Mouse (Mus musculus) megakaryocyte-erythroid progenitor cell, adult 5-6 weeks (primary cell): ENCODE data around the gene Hypk. TPM values are rescaled to one million over a fixed set of nuclear protein-coding genes. Genes with fewer than 3 reads are reported as not detected.
"Not testable (repeated sequence)": the region's sequence is repeated elsewhere in the genome, so short reads cannot be mapped to it uniquely, and the experiment has no call there.

Source experiments
- ATAC-seq: replicated peaks from 2 replicates; pipeline ENCODE4 v1.8.0; 2016; ENCODE audit warnings: mild to moderate bottlenecking, inconsistent platforms; ENCODE audit not compliant: severe bottlenecking, poor library complexity, low FRiP score, low TSS enrichment
- total RNA-seq, 2 experiments: library from RNA; stranded (forward) in 1 of 2; stranded (reverse) in 1 of 2; fragments of 200-1000, 215-1000 nt in 1 of 2; fragments of >200 nt in 1 of 2; fragmentation: Nextera tagmentation in 1 of 2; gene quantifications; 2 replicates each; pipeline ENCODE4 v1.2.3; 2014 to 2017

The Hypk gene
- total RNA-seq, 2 experiments from 2014 or later, result 154 to 205 TPM

DNA sequence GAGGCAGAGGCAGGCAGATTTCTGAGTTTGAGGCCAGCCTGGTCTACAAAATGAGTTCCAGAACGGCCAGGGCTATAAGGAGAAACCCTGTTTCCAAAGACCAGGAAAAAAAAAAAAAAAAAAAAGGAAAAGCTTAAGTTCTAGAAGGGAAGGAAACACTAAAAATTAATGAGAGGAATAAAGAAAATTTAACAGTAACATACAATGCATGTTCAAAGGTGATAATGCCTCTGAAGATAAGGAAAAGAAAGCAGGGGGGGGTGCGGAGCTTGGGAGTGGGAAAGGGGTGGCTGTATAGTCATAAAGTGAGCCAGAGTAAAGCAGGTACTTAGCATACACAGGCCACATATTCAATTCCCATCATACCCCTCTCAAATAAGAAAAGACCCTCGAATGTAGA is 8.0 kb upstream of the Hypk start:
- ATAC-seq, result no peak

DNA sequence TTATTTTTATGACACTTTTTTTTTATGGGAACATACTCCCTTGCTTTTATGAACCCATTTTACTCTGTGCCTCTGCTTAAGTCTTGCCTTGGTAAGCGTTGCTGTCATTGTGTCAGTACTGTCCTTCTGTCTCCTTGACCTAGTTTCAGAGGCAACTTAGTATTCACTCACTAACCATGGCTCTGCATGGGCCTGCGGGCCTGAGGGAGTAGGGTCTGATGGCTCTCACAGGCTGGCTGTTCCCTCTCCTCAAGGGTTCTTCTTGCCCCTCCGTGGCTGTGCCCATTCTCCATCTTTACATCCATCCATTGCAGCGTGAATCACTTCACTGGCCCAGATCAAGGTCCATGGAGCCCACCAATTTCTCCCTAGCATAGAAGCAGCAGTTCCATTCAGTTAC is 6.6 kb upstream of the Hypk start:
- no peak for ATAC-seq

DNA sequence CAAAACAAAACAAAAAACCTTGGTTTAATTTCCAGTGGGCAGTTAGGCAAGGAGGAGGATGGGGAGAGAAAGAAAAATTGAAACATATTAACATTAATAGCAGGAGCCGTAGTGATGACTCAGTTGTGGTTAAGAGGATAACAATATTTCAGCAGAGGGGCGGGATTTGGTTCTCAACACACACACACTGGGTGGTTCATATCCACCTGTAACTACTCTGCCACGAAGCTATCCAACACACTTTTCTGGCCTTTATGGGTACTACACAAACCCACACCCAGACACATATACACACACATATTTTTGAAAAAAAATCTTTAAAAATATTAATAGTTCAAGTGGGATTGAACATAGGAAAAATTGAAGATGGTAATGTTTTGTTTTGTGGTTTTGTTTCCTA is 6.1 kb upstream of the Hypk start:
- ATAC-seq, result no peak

DNA sequence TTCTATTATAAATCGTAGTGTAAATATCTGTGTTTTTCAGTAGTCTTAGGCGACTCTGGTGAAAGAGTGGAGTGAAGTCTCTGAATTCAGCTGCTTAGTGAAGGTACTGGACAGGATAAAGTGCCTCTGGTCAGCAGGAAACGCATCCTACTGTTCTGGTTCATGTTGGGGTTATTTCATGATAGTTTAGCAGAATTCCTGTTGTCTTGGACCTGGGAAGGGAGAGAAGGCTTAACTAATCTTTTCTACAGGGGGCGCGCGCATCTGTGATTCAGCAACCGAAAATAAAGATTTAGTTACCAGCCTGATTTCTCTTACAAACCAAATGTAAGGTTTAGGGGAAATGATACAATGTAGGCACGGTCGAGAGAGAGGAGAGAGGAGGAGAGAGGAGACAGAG is 5.0 kb upstream of the Hypk start:
- ATAC-seq, result no peak

DNA sequence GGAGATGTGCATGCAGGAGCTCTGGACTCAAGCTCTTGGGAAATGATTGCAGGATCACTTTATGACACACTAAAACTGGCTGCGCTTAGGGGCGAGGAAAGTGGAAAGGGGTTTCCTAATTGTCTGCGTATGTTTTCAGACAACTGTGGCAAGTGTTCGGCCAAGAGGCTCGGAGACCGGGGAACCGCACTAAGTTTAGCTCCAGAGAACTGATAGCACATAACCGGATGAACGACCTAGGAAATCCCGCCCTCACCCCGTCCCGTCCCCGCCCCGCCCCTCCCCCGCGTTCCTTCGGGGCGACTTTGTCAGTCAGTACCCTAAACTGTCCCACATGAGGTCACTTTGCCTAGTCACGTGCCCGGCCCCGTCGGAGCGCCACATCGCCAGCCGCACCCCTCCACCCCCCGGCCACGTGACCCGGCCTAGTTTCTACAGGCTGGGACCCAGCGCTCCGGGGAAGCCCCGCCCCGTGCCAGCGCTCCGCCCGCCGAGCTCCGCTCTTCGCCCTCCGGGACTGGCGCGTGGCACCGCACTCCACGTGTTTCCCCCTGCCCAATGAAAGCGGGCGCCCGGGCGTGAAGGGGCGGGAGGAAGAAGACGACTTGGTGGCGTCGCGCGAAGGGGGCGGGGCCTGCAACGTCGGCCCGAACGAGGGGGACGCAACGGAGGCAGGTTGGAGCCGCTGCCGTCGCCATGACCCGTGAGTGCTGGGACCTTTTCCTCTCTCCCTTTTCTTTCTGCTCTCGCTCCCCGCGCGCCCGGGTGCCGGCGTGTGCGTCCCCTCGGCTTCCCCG is 4.2 kb upstream of the Hypk start, which contains the start of gene Serf2:
Gene Serf2, plus strand, starts transcription at position 457 of the 797 bp plus-strand sequence.
- peak; percentile 95 for ATAC-seq

DNA sequence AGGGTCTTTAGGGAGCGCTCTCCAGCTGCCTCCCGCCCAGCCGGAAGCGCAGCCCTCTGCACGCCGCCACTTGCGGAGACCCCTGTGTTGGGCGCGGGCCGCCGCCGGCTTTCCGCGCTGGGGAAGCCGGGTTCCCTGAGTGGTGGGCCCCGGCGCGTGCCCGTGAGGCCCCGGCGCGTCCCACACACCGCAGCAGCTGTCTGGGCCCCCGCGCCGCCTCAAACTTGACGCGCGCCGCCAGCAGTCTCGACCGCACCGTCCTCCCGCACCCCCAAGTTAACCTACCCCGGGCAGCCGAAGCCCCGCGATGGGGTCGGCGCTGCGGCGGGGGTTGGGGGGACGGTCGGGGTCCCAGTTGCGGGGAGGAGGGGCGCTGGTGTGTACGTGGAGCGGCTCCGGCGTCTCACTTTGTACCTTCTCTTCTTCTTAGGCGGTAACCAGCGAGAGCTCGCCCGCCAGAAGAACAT is 3.5 kb upstream of the Hypk start:
- no peak for ATAC-seq

DNA sequence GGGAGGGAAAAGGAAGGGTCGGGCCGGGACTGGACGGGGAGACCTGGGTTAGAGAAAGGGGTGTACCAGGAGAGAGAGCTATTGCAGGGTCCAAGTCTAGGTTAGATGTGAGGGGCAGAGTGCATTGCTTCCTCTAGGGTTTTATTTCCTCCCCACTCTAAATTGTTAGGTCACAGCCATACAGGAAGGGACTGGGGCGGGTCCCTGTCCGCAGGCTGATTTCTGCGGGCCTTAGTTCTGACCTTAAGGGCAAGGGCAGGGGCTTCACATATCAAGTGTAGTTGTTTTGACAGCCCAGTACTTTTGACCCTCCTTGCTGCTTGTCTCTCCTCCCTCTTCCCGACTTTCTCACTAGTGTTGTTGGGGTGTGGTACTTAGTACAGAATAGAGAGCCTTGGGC is 3.0 kb upstream of the Hypk start:
- ATAC-seq, result no peak

DNA sequence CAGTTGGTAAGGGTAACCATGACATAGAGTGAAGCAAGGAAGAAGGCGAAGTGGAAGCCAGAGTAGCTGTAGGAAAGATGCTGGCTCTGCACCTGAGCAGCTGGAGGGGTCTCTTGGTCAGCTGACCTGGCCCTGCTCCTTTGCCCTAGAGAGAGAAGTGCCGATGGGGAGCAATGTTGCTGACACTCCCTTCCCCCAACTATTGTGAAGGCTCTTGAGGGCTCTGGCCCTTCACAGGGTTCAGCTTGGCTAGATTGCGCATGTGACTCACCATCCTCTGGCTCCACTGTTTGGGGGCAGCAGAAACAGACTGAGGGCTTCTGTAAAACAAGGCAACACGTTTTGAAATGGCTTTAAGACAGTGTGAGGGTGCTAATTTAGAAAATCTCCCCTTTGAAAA is 729 bp upstream of the Hypk start:
- ATAC-seq, result no peak

DNA sequence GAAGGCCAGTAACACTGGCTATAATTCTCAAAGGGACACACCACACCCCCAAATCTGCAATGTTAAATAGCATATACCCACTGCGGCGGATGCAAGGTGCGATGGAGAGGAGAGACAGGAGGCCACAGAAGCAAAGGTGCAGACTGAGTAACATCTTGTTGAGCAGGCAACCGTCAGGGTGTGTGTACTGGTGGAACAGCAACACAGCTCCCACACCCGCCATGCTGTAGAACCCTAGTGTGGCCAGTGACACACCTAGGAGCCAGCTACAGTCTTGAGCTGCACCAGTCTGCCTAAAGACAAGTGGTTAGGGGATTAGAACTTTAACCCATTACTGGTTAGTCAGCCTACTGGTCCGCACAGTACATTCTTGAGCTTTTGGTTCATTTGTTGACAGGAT is 827 bp downstream of the Hypk start:
- no peak for ATAC-seq

DNA sequence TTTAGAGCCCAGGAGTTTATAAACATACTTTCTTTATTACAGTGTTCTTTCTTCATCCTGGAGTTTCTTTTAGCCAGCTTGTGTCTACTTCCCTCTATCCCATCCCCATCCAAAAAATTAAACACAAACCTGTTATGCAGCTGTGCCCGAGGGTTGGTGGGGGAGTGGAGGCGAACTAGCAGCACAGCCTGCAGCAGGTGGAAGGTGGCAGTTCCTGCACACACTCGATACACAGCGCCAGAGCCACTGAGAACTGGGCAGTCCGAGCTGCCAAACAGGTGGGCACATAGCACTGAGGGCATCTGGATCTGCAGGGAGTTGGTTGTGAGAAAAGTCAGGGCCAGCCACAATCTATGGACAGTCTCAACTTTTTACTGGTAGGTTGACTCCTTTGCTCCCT is 2.4 kb downstream of the Hypk start:
- ATAC-seq, result no peak

DNA sequence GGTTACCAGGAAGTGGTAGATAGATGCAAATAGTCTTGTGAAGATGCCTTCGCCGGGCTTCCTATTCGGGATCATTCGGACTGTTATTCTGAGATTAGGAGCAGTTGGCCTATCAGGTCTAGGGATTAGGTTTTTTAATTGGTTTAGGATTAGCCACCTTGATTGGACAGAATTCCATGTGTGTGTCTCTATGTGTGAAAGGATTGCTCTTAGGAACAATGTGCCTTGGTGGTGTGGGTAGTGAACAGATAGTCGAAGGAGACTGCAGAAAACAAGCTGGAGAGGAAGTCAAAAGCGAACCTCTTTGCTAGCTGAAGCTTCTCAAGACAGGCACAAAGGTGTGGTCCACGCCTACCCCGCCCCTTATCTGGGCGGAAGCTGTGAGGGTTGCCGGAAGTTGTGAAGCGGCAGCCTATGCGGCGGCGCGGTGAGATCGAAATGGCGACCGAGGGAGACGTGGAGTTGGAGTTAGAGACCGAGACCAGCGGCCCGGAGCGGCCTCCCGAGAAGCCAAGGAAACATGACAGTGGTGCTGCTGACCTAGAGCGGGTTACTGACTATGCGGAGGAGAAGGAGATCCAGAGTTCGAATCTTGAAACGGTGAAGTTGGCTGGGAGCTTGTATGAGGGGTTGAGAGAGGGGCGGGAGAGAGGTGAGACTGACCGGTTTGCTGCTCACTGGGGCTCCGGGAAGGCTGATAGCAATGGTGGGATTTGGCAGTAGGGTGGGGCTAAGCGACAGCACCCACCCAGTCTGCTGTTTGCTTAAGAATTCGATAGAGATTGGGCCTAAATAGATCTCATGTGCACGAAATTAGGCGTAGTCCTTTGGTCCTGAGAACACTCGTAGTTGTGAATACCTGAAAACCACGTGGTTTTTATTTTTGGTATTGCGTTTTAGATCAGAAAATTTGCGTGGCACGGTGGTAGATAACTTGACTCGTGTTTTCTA is 3.9 kb downstream of the Hypk start, which contains the start of gene Serinc4:
Gene Serinc4, minus strand, starts transcription at position 90 of the 951 bp plus-strand sequence.
- peak; percentile 97 for ATAC-seq

DNA sequence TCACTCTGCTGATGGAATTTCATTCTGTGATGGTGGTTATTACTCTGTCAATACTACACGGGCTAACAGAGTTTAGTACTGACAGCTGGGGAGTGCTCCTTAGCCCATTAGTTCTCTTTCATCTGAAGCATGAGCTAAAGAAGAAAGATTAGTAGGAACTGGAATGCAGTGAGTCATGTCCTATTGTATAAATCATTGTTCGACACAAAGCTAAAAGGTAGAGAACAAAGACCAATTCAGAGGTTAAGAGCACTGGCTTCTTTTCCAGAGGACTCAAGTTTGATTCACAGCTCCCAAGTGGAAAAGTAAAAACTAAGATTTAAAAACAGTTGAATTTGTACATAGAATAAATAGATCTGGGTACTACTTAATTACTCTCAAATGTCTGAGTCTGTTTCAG is 7.0 kb downstream of the Hypk start:
- ATAC-seq, result no peak

DNA sequence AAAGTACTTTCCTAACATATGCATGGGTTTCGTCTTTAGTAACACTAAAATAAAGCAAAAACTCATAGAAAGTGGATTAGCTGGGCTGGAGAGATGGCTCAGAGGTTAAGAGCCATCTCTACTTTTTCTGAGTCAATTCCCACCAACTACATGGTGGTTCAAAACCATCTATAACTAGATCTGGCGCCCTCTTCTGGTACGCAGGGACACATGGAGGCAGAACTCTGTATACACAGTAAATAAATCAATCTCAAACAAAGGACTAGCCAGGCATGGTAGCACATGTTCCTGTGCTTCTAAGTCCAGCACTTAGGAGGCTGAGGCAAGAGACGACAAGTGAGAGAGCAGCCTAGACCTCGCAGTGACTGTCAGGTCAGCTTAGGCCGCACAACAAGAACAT is 15.9 kb downstream of the Hypk start:
- peak; percentile 55 for ATAC-seq

DNA sequence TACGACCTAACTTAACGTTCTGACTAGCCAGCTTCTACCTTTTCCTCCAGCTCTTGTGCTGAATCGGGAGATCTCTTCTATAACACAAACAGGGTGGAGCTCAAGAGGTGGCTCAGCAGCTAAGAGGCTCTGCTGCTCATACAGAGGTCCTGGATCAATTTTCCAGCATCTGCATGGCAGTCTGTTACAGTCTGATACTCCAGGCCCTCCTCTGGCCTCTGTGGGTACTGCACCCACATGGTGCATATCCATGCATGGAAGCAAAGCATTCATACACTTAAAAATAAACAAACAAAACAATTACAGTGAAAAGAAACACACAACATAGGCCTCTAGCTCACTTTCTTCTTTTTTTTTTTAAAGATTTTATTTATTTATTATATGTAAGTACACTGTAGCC is 19.7 kb downstream of the Hypk start:
- peak; percentile 51 for ATAC-seq

DNA sequence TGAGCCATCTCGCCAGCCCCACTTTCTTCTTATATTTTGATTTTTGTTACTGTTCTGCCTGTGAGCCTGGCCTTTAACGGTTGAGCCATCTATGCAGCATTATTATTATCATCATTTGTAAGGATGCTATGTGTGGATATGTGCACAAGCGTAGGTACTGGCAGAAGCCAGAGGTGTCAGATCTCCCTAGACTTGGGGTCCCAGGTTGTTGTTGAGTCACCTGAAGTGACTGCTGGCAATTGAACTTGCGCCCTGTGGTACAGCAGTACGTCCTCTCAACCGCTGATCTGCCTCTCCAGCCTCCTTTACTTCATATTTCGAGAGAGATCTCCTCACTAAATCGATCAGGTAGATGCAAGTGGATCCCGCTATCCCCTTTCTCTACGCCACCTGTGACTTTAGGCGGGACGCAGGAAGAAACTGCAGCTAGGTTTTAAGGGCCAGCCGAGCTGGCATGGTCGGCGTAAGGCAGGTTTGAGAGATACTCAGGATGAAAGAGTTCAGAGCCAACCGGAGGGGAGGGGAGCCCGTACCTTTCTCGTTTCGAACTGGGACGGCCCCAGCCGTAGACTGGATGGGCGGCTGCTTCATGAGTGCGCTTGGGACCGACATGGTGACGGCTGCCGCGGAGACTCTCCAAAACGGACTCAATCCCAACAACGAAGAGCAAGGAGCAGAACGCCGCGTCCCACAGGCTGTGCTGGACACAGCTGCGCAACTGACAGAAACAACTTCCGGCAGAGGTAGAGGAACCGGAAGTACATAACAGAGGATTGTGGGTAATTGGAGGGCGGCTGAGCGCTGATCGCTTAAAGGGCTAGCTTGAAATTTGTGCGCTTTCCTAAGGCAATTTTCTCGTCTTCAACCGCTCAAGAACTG is 20.4 kb downstream of the Hypk start, which contains the start of gene Mfap1b:
Gene Mfap1b, minus strand, starts transcription at position 767 of the 879 bp plus-strand sequence.
- peak; percentile 96 for ATAC-seq

DNA sequence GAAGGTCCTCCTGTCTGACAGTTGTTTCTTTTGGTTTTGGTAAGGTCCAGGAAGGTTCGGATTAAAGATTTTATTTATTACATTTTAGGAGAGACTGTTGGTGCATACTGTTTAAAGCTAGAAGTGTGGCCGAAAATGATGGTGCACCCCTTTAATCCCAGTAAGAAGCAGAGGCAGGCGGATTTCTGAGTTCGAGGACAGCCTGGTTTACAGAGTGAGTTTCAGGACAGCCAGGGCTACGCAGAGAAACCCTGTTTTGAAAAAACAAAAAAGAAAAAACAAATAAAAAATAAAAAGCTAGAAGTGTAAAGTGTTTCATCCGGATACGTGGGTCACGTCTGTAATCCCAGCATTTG is 21.1 kb downstream of the Hypk start:
- peak; percentile 23 for ATAC-seq

DNA sequence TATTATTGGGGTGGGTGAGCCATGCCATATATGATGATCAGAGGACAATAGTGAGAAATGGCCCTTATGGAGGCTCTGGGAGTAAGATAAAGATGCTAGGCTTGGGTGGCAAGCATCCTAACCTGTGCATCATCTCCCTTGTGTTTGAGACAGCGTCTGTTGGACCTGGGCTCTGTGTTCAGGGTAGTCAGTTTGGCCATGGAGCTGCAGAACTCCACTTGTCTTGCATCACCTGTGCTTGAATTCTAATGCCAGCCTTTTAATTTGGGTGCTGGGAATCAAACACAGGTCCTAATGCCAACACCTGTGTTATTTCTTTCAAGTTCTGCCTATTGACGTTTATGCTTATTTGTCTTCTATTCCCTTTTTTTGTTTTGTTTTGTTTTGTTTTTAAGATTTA is 22.2 kb downstream of the Hypk start:
- not testable (repeated sequence) for ATAC-seq

DNA sequence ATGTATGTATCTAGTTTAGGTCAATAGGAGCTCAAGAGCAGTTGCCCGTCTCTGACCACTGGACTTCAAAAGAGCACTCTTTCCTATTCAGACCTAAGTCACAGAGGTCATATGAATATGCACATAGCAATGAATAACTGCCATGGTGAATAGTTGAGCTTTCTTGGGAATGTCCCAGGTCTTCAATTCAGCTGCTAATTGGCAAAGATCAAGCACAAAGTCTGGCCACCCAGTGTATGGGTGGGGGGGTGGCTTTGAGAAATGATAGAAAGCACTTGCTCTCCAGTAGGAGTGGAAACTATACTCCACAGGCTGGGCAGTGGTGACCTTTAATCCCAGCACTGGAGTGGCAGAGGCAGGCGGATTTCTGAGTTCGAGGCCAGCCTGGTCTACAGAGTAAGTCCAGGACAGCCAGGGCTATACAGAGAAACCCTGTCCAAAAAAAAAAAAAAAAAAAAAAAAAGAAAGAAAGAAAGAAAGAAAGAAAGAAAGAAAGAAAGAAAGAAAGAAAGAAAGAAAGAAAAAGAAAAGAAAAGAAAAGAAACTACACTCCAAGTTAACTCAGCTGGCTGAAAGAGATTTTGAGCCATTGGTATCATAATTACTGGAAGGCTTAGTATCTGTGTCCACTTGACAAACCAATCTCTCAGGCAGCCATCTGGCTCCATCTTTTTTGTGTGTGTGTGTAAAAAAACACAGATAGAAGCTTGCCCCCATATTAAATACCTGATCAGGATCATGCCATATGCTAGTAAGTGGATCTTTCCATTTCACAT is 24.6 kb downstream of the Hypk start:
- ATAC-seq, result no peak

DNA sequence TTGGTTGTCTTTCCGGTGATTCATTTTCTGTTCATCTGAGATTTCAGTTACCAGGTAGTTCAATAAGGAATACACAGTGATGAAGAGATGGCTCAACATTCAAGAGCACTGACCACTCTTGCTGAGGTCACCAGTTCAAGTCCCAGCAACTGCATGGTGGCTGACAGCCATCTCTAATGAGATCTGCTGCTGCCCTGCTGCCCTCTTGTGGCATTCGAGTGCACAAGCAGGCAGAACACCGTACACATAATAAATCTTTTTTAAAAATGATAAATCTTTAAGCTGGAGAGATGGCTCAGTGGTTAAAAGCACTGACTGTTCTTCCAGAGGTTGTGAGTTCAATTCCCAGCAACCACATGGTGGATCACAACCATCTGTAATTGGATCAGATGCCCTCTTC is 27.4 kb downstream of the Hypk start:
- peak; percentile 70 for ATAC-seq
